Mouse (Mus musculus) brain, embryonic 18.5 days (tissue): ENCODE measurements around the gene Cgas.
A peak's percentile ranks its signal among the peaks of the same experiment; 100 is the strongest.
"Not testable (repeated sequence)": the region's sequence is repeated elsewhere in the genome, so short reads cannot be mapped to it uniquely, and the experiment has no call there.

Experiments used
- DNase-seq: peaks from one replicate; pipeline ENCODE4 v3.0.0-alpha.2; 2012; ENCODE audit warnings: low read depth, low spot score

Gene Cgas

DNA sequence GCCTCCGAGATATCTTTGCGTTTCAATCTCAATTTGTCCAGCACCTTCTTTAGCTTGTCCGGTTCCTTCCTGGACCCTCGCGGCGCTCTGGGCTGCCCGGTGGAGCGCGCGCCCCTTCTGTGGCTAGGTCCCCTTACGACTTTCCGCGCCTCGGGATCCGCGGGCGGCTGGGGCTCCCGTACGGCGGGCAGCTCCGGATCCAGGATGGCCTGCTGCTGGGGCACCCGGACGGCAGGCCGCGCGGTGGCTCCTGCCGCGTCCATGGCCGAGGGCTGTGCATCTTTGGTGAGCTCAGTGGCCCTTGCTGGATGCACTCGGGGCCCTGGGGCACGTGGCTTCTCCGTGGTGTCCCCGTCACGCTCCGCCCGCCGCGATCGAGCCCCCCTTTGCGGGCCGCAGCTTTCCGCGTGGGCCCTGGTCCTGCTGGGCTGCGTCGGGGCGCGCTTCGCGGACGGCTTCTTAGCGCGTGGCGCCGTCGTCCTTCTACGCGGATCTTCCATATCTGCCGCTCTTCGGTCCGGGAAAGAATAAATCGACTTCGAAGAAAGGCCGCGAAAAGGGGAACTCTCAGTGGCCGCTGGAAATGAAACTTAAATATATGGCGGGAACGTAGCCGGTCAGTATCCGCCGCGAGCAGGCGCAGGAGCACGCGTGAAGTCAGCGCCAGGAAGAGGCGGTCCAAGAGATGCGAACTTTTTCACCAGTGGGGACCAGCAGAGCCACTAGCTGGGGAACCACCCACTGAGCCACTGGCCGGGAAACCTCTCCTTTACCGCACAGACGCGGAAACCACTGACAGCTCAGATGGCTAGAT, at the start of gene Cgas:
Gene Cgas (minus strand): TSS at position 659 of the 814 bp plus-strand sequence.
- DNase-seq = no peak

DNA sequence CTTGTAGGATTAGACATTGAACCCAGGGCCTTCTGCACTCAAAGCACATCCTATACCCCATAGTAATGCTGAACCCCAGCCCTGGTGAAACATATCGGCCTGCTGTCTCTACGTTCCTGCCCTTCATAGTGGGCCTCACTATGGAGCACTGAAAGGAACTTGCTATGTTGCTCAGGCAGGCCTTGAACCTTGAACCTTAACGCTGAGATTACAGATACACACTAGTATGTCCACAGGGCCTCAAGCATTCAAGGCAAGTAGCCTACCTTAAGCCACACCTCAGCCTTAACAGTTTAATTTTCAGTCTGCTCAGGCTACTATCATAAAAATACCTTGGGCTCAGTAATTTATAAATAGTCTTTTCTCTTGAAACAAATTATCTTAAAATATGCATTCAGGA, 49.2 kb upstream of the Cgas start:
- no peak for DNase-seq

DNA sequence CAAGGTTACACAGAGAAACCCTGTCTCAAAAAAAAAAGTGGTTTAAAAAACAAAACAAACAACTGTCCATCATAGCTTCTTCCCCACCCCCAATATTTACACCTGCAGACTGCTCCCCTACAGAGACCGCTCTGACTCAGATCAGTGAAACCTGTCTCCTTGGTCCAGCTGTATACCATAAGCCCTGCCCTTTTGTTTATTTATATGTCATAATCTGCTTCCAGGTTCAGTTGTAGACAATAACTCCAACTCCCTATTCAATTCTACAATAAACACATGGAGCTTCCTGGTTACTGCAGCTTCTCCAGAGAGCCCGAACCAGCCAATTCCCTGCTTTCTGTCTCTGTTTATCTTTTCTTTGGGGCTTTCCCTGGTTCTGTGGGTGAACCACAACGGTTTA, 48.1 kb upstream of the Cgas start:
- no peak for DNase-seq

DNA sequence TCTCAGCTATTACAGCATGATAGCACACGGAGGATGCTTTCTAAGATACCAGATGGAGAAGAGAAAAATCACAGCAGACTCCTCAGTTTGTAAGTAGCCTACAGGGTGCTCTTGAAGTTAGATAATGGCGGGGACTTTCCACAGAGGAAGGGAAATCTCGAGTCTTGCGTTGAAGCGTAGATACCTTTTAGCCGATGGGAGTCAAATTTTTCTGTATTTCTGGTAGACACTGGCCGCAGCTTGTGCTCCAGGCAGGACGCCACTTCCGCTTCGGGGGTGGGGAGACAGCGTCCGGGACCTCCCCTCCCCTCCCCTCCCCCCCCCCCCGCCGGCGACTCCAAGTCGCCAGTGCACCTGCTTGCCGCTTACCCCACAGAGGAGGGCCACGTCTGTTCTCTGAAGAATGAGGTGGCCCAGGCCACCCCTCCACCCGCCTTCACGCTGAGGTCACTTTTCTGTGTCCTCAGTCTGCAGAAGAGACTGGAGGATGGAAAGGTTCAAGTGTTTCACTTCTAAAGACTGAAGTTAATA, 45.9 kb upstream of the Cgas start, which contains the start of gene Eef1a1:
Gene Eef1a1 (minus strand): TSS at position 262 of the 531 bp plus-strand sequence.
- no peak for DNase-seq

DNA sequence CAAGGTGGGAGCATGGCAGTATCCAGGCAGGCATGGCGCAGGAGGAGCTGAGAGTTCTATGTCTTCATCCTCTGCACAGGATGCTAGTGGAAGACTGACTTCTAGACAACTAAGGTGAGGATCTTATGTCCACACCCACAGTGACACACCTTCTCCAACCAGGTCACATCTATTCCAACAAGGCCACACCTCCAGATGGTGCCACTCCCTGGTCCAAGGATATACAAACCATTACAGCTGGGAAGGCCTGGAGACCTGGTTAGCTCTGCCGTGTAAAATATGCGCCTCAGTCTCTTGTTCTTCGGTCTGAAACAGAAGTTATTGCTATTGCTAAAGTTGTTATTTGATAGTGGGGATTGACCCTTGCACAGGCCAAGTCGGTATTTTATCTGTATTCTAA, 45.0 kb upstream of the Cgas start:
- not testable (repeated sequence) for DNase-seq

DNA sequence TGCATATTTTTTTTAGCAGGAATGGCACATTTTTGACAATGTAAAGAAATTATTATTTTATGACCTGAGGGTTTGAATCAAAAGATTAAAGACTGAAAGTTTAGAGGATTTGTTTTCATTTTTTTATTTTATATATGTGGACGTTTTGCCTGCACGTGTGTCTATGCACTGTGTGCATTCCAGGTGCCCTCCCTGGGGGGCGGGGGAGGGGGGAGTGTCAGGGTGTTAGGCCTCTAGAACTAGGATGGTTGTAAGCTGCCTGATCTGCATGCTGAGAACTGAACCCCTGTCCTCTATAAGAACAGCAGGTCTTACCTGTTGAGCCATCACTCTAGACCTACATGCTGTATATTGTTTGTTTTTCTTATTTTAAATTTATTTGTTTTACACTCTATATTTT, 41.6 kb upstream of the Cgas start:
- DNase-seq = no peak

DNA sequence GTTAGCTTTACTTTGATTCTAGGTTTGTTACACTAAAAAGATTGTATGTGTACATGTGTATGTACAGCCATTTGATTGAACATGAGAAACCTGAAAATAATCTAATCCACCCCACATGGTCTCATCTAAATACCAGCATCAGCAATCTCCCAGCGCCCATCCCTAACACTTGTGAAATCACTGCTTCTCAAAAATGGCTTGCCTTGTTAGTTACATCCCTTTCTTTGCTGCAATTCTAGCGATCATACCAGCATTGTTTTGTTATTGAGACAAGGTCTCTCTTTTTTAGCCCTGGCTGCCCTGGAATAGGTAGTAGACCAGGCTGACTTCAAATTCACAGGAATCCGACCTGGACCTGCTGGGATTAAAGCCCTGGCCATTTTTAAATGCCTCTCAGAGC, 39.3 kb upstream of the Cgas start:
- DNase-seq = no peak

DNA sequence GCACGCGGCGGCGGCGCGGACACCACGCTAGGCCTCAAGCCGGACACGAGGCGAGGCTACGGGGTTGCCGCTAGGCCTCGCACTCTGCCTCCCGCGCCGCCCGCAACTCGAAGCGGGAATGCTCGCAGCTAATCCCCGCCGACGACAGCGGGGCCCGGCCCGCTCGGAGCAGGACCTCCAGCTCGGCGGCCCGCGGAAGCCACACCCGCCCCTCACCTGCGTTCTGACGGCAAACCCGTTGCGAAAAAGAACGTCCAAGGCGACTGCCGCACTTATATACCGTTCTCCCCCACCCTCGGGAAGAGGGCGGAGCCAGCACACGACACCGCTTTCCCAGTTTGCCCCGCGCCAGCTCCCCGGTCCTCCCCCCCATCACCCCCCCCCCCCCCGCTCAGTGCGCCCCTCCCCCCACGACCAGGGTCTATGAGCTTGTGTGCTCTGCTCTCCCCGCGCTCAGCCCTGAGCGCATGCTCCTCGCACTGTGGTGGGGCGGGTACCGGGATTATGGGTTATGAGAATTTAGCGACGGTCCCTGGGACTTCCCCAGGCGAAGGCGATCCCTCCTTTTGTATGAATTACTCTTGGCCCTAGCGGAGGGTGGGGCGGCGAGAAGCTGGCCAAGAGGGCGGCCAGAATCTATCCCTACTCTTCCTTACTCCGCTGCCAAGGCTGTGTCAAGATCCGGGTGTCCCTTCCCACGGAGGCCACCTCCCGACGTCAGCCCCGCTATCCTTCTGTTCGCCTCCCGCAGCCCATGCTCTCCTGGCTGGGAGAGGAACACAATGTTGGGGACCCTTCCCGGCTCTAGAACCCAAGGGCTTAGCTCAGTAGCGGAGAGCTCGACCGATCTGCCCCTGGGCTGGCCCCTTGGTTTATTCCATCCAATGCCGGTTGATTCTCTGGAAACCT, 38.6 kb upstream of the Cgas start:
- peak; percentile 98 for DNase-seq

DNA sequence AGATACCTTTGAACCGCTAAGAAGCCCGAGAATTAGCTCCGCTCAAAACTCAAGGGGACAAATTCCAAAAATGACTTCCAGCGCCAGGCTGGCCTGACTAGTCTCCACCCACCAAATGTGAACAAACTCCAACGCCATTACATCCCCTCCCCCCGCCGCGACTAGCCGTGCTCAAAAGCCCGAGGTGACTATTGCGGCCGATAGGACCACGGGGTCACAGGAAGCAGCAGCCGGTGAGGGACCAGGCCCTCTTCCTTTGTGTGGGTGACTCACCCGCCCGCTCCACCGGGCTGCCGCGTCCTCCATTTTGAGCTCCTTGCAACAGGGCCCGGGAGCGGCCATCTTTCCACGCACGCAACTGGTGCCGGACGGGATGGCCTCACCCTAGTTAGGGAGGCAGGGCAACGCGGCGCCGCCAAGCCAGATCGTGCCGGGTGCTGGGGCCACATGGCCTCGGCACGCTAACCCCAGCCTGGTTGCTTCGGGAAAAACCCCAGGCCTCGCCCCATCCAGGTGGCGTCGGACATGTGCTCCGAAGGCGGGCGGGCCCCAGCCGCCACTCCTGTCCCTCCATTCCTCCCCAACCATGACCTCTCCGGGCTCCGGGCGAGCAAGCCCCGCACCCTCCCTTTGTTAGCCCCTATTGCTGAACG, 37.8 kb upstream of the Cgas start:
- DNase-seq = no peak

DNA sequence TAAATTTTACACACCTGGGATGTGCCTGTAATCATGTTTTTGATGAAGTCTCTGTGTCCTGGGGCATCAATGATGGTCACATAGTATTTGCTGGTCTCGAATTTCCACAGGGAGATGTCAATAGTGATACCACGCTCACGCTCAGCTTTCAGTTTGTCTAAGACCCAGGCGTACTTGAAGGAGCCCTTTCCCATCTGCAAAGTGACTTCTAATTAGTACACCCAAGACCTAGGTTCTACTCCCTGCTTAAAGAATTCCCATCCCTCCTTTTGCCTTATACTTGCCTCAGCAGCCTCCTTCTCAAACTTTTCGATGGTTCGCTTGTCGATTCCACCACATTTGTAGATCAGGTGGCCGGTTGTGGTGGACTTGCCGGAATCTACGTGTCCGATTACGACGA, 37.2 kb upstream of the Cgas start:
- not testable (repeated sequence) for DNase-seq

DNA sequence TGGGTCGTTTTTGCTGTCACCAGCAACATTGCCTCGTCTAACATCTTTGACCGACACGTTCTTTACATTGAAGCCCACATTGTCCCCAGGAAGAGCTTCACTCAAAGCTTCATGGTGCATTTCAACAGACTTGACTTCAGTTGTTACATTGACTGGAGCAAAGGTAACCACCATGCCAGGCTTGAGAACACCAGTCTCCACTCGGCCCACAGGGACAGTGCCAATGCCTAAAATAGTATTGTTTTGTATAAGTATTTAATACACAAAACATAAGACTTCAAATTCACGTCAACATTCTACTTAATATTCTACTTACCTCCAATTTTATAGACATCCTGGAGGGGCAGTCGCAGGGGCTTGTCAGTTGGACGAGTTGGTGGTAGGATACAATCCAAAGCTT, 36.3 kb upstream of the Cgas start:
- not testable (repeated sequence) for DNase-seq

DNA sequence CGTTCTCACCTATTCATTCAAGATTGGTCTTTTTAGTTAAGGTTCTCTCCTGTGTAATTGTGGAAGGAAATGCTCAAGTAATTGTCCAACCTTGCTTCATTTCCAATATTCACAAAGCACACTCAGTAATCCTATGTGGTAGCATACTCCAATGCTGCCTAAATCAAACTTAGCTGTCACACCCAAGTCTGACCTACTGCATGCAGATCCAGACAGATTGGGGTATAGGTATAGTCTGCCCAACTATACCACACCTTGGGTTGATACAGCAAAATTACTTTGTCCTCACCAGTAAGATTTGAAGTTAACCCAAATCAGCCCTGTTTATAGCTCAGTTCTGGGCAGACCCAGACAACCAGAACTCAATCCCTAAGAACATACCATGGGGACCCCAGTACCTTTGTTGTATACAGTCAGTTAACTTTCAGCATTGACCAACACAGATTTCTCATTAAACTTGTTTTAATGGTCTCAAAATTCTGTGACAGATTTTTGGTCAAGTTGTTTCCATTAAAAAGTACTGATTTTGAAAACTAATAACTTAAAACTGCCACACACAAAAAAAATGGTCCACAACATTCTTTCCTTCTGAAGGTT, 35.1 kb upstream of the Cgas start:
- DNase-seq = not testable (repeated sequence)

DNA sequence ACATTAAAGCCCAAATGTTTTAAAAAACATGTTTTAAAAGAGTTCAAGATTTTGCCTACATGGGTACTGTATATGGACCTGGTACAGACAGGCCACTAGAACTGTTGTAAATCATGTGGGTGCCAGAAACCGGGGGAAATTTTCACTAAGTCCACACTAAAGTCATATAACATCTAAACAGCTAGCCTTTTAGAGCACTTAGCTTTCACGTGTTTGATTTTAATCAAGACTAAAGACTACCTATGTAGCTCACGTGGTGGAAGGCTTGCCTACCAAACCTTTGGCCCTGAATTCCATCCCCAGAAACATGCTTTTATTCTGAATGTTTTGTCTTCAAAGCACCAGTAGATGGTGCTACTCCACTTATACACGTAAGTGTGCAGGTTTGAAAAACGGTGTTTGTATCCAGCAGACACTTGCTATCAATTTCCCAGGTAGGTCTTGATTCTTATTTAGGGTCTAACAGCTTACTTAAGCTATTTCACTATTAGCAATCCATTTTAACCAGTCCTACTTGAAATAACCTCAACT, 34.0 kb upstream of the Cgas start:
- no peak for DNase-seq

DNA sequence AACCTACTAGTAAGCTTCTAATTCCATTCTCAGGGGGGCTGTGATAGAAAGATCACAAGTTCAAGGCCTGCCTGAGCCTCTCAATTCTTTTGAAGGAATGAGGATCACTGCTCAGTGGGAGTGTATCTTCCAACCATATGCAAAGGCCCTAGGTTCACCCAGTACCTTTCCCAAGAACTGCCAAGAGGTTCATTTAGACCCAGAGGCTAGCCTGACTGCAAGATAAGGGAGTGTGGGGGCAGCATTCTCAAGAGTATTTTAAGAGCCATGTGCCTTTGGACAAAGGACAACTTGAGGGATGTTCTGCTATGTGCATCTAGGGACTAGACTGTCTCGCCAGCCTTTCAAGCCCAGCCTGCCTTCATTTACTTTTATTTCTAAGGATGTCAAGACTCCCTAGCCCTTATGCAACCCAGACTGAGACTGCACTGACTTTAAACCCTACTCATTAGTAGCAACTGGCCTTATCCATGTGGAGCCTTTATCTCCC, 33.5 kb upstream of the Cgas start:
- DNase-seq = no peak

DNA sequence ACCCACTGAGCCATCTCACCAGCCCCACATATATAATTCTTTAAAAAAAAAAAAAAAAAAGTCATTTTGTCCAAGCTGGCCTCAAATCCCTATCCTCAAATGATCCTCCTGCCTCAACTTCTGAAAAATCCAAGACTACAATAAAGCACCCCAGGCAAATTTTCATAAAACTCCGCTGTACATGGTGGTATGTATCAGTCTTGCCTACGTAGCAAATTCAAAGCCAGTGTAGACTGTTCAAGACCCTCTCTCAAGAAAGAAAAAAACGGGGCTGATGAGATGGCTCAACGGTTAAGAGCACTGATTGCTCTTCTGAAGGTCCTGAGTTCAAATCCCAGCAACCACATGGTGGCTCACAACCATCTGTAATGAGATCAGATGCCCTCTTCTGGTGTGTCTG, 32.8 kb upstream of the Cgas start:
- no peak for DNase-seq

DNA sequence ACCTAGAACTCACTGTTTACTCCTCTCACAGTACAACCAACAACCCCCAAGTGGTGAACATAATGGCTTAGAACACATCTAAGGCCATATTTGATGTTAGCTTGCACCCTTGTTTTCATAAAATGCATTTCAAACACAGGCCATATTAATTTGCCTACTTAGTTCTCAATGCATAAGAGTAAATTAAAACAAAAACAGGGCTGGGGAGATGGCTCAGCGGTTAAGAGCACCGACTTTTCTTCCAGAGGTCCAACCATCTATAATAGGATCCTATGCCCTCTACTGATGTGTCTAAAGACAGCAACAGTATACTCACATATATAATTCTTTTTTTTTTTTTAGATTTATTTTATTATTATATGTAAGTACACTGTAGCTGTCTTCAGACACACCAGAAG, 32.3 kb upstream of the Cgas start:
- DNase-seq = no peak

DNA sequence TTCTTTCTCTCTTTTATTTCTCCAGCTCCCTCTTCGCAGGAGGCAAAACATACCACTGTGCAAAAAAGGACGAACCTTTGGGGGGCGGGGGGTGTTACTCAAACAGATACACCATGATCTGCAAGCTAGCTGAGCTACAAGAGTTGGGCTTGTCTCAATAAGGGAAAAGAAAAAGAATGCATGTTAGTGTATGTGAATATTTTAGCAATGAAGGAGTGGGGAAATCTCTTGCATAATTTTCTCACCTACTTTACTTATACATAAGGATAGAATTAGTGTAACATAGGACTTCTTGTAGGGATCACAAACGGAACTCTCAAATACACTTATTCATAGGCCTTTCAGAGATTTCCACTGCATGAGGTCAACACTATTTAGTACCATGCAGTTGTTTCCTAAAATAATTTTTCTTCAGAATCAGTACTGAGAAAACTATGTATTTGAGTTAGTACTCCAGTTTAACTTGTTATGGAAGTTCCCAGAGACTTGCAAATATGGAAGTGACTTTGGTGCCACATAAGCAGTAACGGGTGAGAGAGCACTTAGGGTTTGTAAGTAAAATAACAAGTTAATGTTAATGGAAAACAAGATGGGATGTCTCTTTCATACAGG, 31.8 kb upstream of the Cgas start:
- DNase-seq = no peak

DNA sequence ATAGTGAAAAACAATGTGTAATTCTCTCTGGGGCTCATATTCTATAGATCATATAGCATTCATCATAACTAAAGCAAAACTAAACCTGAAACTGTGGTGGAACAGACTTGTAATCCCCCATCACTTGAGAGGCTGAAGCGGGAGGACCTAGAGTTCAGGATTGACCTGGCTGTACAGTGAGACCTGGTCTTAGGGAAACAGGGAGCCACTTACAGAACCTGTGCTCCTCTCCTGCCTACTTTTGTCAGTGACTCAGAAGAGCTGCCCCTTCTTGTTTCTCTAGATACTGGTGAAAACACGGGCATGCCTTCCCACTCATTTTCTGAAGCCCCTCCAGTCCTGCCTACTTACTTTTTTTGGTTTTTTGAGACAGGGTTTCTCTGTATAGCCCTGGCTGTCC, 31.2 kb upstream of the Cgas start:
- DNase-seq = no peak

DNA sequence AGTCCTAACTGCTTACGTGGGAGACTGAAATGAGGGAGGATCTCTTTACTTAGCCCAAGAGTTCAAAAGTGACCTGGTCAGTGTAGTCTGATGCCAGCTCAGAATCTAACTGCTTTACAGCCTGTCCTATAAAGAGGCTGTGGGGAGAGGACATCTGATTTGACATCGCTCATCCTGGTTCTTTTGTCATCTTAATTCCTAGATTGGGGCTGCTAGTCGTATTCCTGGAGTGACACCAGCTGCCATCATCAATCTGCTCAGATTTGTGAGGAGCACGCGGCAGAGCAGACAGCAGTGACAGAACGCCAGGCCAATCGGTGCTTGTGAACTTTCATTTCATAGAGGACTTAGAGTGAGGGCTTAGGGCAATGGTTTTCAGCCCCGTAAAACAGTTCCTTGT, 30.6 kb upstream of the Cgas start:
- DNase-seq = no peak

DNA sequence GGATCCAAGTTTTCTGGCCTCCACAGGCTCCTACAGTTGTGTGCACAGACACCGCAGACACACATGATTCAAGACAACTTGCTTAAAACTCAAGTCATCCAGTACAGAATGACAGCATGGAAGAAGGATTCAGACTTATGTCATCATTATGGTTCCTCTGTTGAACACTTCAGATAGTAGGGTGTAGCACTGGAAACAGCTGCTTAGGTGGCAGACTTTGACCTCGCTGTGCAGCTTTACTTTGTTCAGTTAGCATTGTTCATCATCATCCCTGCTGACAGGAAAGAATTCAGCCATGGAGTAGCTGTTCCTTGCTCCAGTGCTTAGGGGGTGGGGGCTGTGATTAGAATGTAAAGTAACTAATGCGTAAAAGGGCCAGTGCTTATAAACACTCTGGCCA, 22.7 kb upstream of the Cgas start:
- DNase-seq = no peak

DNA sequence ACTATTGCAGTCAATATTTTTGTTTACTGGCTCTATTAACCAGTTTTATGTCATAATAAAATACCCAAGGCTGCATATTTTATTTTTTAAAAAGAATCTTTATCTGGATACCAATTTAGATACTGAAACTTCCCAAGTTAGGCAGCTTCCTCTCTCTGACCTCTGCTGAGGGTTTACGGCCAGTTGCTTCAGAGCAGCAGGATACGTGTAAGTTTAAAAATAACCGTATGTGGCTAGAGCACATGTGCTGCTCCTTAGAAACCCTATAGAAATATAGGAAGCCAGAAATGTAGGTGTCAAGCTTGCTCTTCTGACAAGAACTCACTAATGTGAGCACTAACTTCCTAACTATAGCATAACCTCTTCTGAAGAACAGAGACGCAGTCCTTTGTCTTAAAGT, 20.3 kb upstream of the Cgas start:
- DNase-seq = no peak
